Mouse (Mus musculus): Measurements from ENCODE around the gene Rer1. TPM values are rescaled to one million over a fixed set of nuclear protein-coding genes. Genes with fewer than 3 reads are reported as not detected.

Rer1 gene
- polyA plus RNA-seq, 1 experiment from 2014 or later = 129 TPM

DNA sequence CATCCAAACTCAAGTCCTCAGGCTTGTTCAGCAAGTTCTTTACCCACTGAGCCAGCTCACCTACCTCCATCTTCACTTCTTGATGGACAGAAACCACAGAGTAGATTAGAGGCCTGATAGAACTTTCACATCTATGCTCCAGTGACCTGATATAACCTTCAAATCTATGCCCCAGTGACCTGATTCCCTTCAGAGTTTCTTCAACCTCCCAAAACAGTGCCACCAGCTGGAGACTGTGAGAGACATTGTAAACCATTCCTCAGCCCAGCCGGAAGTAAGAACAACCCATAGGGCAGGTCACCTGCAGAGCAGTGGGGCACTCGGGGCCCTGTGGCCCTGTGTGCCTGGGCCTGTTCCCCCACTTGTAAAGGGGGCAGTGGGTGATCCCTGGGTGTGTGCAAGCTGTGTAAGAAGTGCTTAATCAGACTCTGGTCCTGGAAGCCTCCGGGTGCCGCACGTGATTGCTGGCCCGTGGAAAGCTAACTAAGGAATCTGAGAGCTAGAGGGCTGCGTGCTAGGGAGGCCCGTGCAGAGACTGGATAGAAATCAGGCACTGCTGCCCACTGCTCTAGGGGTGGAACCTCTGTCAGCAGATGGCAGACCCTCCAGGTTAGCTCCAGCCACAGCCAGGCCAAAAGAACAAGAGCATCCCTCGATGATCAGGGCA, 37.8 kb upstream of the Rer1 start:
- H3K9me3 ChIP-seq = no peaks in the 10 kb centered on the region
- no peak overlapping the region for H3K9ac ChIP-seq
- 82% methylated on average over 9 of the region's 9 CpGs for WGBS
- no peak overlapping the region for H3K4me3 ChIP-seq (replicated peaks)
- H3K27me3 ChIP-seq = no peaks in the 10 kb centered on the region
- no peak overlapping the region for H3K27ac ChIP-seq
- no peaks in the 10 kb centered on the region for H3K36me3 ChIP-seq (replicated peaks)
- no peak overlapping the region for H3K4me2 ChIP-seq
- no peak for ATAC-seq (ENCODE audit: low FRiP score)
- H3K4me1 ChIP-seq = peaks cover 28% of the 10 kb centered on the region

DNA sequence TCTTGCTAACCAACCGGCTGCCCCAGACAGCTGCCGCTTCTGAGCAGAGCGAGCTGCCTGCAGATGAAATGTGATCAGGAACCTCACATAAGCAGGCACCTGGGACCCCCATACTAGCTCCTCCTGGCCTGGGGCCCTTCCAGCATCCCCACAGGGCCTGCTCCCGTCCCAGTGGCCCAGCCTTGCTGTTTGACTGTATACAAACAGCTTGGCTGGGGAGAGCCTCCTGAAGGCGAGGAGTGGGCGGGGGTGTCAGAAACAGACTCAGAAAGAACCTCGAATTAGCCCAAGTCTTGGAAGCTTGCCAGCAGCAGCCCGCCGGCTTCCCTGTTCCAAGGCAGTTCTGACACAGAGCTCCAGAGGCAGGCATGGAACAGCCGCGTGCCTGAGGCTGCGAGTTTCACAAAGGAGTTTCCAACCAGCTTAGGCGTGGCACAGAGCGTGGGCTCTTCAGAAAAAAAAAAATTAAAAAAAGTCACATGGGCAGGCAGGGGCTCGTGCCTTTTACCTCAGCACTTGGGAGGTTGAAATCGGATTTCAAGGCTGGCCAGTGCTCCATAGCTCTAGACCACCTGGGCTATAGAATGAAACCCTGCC, 36.4 kb upstream of the Rer1 start:
- Histone ChIP-seq H3K9me3 (no peaks in the 10 kb centered on the region), H3K27ac (peak overlapping the region; percentile 89), H3K4me3 (replicated peaks) (no peak overlapping the region), H3K27me3 (no peaks in the 10 kb centered on the region), H3K9ac (peak overlapping the region; percentile 47; the same call in 1 of the 2 replicates), H3K4me2 (peak overlapping the region; percentile 17; the same call in 1 of the 2 replicates), H3K4me1 (peaks cover 35% of the 10 kb centered on the region), H3K36me3 (replicated peaks) (no peaks in the 10 kb centered on the region)
- 21% methylated on average over 16 of the region's 16 CpGs for WGBS
- ATAC-seq (ENCODE audit: low FRiP score) = peak; percentile 81

DNA sequence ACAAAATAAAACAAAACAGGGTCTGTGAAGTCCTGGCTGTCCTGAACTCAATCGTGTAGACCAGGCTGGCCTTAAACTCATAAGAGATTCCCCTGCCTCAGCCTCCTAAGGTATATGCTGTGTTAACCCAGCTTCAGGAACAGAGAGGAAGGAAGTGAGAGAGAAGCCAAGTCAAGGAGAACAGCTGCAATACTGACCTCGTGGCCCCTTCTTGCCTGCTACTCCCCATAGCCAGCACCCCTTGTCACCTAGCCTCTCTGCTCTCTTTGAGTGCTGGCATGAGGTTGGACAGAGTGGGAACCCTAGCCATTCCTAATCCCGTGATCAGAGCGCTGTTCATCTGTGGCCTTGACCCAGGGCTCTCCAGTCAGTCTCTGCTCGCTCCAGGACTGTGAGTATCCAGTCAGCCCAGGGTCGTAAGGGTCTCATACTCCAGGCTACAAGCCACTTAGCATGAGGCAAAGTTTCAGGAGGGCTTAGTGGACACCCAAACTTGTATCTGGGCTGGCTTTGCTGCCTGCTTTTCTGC, 35.8 kb upstream of the Rer1 start:
- H3K9ac ChIP-seq = peak overlapping the region; percentile 47; the same call in 1 of the 2 replicates
- ATAC-seq (ENCODE audit: low FRiP score) = no peak; the same call in 1 of the 2 replicates
- peak overlapping the region; percentile 89 for H3K27ac ChIP-seq
- 85% methylated on average over 6 of the region's 6 CpGs for WGBS
- 0 out of 2 replicates have a peak, but pooled peaks cover 4% of the 10 kb centered on the region for H3K27me3 ChIP-seq
- H3K9me3 ChIP-seq = no peaks in the 10 kb centered on the region
- no peak overlapping the region for H3K4me3 ChIP-seq (replicated peaks)
- no peaks in the 10 kb centered on the region for H3K36me3 ChIP-seq (replicated peaks)
- peak overlapping the region; percentile 17; the same call in 1 of the 2 replicates for H3K4me2 ChIP-seq
- H3K4me1 ChIP-seq = peaks cover 31% of the 10 kb centered on the region

DNA sequence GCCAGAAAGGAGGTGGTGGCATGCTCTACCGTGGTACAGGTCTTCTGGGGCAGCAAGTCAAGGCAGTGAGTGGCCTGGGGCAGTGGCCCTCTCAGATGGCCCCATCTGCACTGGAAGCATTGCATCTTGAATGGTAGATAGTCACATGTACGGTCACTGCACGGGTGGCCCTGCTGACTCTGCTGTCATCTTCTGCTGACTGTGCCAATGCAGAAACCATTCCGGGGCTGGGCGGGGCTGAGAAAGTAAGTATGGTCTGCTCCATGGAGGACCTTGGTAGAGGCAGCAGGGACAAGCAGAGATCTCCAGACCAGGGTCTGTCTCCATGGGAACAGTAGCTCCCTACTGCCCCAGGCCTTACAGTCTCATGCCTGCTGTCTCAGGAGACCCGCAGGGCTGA, 35.0 kb upstream of the Rer1 start:
- Histone ChIP-seq H3K9me3 (no peaks in the 10 kb centered on the region), H3K27me3 (0 out of 2 replicates have a peak, but pooled peaks cover 4% of the 10 kb centered on the region), H3K27ac (no peak overlapping the region), H3K4me1 (peaks cover 24% of the 10 kb centered on the region), H3K9ac (no peak overlapping the region), H3K4me2 (no peak overlapping the region), H3K36me3 (replicated peaks) (no peaks in the 10 kb centered on the region), H3K4me3 (replicated peaks) (no peak overlapping the region)
- 95% methylated on average over 6 of the region's 6 CpGs for WGBS
- ATAC-seq (ENCODE audit: low FRiP score) = no peak

DNA sequence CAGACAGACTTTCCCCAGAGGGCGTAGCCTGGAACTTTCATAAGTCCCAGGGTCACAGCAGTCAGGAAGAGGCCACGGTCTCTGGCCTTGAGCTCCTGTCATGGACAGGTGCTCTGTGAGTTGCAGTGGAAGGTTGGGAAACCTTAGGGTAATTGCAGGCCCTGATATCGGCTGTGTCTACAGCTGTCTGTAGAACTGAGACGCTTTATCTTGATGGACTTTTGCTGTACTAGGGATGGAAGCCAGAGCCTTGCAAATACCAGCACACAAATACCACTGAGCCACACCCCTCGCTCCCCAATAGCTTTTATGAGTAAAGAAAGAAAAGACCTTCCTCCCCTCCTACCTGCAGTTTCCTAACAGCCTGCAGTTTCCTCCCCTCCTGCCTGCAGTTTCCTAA, 34.4 kb upstream of the Rer1 start:
- Histone ChIP-seq H3K36me3 (replicated peaks) (no peaks in the 10 kb centered on the region), H3K4me3 (replicated peaks) (no peak overlapping the region), H3K4me2 (no peak overlapping the region), H3K9ac (no peak overlapping the region), H3K9me3 (no peaks in the 10 kb centered on the region), H3K4me1 (peaks cover 24% of the 10 kb centered on the region), H3K27me3 (0 out of 2 replicates have a peak, but pooled peaks cover 4% of the 10 kb centered on the region), H3K27ac (no peak overlapping the region)
- no peak for ATAC-seq (ENCODE audit: low FRiP score)
- 84% methylated on average over 5 of the region's 5 CpGs for WGBS

DNA sequence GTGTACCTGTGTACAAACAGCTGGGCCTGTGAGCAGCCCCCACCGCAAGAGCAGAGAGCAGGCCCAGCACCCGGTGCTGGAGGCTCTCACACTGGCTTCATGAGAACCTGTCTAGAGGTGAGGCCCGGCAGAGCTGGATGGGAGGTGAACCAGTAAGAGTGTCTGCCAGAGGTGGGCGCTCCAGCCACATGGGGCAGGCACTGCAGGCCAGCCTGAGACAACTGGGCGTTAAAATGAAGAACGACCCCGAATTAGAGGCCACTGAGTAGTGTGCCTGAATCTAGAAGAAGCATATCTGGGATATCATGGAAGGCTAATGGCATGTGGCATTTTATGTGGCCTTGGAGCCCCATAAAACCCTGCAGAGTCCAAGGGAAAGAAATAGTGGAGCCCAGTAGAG, 33.9 kb upstream of the Rer1 start:
- Histone ChIP-seq H3K9ac (no peak overlapping the region), H3K27me3 (0 out of 2 replicates have a peak, but pooled peaks cover 4% of the 10 kb centered on the region), H3K4me3 (replicated peaks) (no peak overlapping the region), H3K36me3 (replicated peaks) (no peaks in the 10 kb centered on the region), H3K9me3 (no peaks in the 10 kb centered on the region), H3K4me2 (no peak overlapping the region), H3K4me1 (peaks cover 24% of the 10 kb centered on the region), H3K27ac (no peak overlapping the region)
- 91% methylated on average over 7 of the region's 7 CpGs for WGBS
- no peak for ATAC-seq (ENCODE audit: low FRiP score)

DNA sequence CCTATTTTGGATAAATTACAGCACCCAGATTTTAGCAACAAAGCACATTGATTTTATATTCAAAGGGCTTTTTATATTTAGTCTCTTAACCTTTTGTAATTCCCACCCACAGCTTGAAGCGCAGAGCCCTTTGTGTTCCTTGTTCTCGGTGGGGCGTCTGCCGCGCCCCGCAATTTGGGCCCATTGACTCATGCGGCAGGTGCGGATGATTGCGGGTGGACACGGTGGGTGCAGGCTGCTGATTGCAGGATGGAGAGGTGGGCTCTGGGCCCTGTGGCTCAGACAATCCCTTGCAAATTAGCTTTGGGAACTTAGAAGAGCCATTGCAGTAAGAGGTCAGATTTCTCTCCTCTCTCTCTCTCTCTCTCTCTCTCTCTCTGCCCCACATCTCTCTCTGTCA, 32.1 kb upstream of the Rer1 start:
- Histone ChIP-seq H3K27ac (peak overlapping the region; percentile 43), H3K36me3 (replicated peaks) (no peaks in the 10 kb centered on the region), H3K9ac (no peak overlapping the region), H3K27me3 (0 out of 2 replicates have a peak, but pooled peaks cover 4% of the 10 kb centered on the region), H3K4me2 (no peak overlapping the region; the same call in 1 of the 2 replicates), H3K4me1 (peaks cover 25% of the 10 kb centered on the region), H3K9me3 (no peaks in the 10 kb centered on the region), H3K4me3 (replicated peaks) (no peak overlapping the region)
- no peak for ATAC-seq (ENCODE audit: low FRiP score)
- WGBS = 54% methylated on average over 10 of the region's 10 CpGs

DNA sequence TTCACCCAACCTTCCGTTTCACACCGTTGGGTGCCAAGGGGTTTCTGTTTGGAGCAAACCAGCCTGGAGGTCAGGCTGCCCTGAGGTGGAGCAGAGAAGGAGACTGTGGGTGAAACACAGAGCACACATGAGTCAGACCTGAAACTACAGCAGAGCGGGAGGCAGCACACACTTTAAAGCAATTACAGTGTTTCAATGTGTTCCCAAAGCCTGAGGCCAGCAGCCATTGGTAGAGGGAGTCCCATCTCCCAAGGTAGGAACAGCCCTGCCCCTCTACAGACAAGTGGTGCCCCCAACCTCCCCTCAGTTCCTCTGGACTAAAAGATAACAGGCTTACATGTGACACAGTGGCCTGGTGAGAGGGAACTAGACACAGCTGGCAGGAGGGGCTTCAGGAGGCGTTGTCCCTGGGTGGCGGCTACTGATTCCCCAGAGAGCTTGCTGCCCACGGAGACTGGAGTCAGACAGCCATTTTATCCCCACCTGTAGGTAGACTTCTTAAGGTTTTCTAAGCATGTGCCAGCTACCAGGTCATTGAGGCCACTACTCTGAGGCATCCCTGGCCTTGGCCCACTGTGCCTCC, 31.3 kb upstream of the Rer1 start:
- Histone ChIP-seq H3K27me3 (0 out of 2 replicates have a peak, but pooled peaks cover 4% of the 10 kb centered on the region), H3K9ac (no peak overlapping the region), H3K4me3 (replicated peaks) (no peak overlapping the region), H3K9me3 (no peaks in the 10 kb centered on the region), H3K27ac (no peak overlapping the region), H3K4me2 (no peak overlapping the region), H3K36me3 (replicated peaks) (no peaks in the 10 kb centered on the region), H3K4me1 (peaks cover 17% of the 10 kb centered on the region)
- 81% methylated on average over 6 of the region's 6 CpGs for WGBS
- ATAC-seq (ENCODE audit: low FRiP score) = no peak

DNA sequence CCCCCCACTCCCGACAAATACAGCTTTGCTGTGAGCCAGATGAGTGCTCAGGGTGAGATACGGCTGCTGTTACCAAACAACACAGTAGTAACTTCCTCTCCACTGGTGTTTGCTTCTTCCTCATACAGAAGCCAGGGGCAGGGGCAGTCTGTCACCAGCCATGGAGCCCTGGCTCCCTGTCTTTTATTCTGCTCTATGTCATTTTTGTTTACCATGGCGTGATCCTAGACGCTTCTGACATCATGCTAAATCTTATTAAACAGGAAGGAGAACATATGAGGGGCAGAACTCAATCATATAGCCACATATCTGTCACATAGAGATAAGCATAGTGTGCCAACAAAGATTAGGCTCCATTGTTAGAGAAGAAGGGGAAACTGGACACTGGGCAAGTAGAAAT, 30.4 kb upstream of the Rer1 start:
- no peak overlapping the region for H3K27ac ChIP-seq
- no peak overlapping the region for H3K4me2 ChIP-seq
- no peaks in the 10 kb centered on the region for H3K9me3 ChIP-seq
- peaks cover 9% of the 10 kb centered on the region for H3K4me1 ChIP-seq
- 0 out of 2 replicates have a peak, but pooled peaks cover 4% of the 10 kb centered on the region for H3K27me3 ChIP-seq
- no peak for ATAC-seq (ENCODE audit: low FRiP score)
- H3K36me3 ChIP-seq (replicated peaks) = no peaks in the 10 kb centered on the region
- no peak overlapping the region for H3K9ac ChIP-seq
- H3K4me3 ChIP-seq (replicated peaks) = no peak overlapping the region
- WGBS = 91% methylated on average over 4 of the region's 4 CpGs

DNA sequence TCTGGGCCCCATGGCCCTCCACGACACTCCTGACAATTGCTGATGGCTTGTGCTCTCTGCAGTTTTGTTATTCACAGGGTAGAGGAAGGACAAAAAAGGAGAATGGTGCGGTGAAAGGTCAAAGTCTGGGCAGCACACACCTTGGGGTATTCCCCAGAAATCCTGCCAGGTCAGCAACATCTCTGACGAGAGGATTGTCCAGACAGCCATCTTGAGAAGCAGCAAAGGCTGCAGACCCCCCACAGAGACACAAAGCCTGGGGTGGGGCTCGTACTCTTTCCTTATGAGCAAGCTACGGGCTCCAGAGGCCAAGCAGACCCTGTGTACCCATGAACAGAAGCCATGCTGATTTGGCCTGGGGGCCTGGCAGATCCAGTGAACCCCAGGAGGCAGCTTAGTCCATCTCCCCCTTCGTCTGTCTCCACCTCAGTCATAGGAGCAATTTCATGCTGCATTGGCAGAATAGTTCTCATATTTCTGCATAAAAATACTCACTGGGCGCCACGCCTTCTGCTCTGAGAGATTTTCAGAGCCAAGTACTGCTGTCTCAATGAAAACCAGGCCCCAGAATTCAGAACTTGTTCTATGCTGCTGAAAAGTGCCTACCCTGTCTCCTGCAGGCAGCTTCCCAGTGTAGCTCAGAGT, 27.7 kb upstream of the Rer1 start:
- no peak overlapping the region for H3K4me2 ChIP-seq
- peaks cover 9% of the 10 kb centered on the region for H3K4me1 ChIP-seq
- H3K36me3 ChIP-seq (replicated peaks) = no peaks in the 10 kb centered on the region
- no peak overlapping the region for H3K4me3 ChIP-seq (replicated peaks)
- 69% methylated on average over 8 of the region's 8 CpGs for WGBS
- 0 out of 2 replicates have a peak overlapping the region, but pooled peaks have one; percentile 5 for H3K27ac ChIP-seq
- 0 out of 2 replicates have a peak, but pooled peaks cover 4% of the 10 kb centered on the region for H3K27me3 ChIP-seq
- no peak overlapping the region for H3K9ac ChIP-seq
- no peak for ATAC-seq (ENCODE audit: low FRiP score)
- no peaks in the 10 kb centered on the region for H3K9me3 ChIP-seq

DNA sequence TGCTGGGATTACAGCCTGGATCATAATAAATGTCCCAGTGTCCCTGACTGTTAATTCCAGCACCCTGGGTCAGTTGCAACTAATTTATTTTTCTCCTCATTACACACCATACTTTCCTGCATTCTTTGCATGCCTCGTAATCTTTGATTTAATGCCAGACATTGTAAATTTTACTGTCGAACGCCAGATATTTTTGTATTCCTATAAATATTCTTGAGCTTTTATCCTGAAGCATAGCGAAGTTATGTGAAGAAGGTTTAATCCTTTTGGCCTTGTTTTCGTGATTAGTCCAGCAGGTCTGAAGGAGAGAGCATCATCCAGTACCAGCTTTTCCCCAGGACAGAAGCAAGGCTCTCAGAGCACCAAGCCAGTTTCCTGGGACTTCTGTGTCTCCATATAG, 23.3 kb upstream of the Rer1 start:
- WGBS = 89% methylated on average over 5 of the region's 5 CpGs
- no peak for ATAC-seq (ENCODE audit: low FRiP score)
- no peak overlapping the region for H3K9ac ChIP-seq

DNA sequence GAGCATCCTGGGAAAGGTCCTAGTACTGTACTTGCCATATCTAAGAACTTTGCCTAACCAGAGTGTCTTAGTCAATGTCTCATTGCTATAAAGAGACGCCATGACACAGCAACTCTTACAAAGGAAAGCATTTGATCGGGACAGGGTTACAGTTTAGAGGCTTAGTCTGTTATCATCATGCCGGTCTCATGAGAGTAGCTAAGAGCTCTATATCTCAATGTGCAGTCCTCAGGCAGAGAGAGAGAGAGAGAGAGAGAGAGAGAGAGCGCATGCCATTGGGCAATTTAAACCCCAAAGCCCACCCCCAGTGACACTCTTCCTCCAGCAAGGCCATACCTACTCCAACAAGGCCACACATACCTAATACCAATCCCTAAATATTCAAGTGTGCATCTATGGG, 21.7 kb upstream of the Rer1 start:
- no peaks in the 10 kb centered on the region for H3K36me3 ChIP-seq (replicated peaks)
- WGBS = 92% methylated on average over 4 of the region's 4 CpGs
- H3K4me2 ChIP-seq = no peak overlapping the region
- no peaks in the 10 kb centered on the region for H3K27me3 ChIP-seq
- no peak overlapping the region for H3K4me3 ChIP-seq (replicated peaks)
- H3K4me1 ChIP-seq = no peaks in the 10 kb centered on the region
- ATAC-seq (ENCODE audit: low FRiP score) = no peak
- no peak overlapping the region for H3K27ac ChIP-seq
- no peaks in the 10 kb centered on the region for H3K9me3 ChIP-seq
- no peak overlapping the region for H3K9ac ChIP-seq

More for the DNA sequence above, 23.3 kb upstream of the Rer1 start:
- Histone ChIP-seq H3K4me2 (no peak overlapping the region), H3K4me1 (0 out of 2 replicates have a peak, but pooled peaks cover 2% of the 10 kb centered on the region), H3K27ac (no peak overlapping the region), H3K36me3 (replicated peaks) (no peaks in the 10 kb centered on the region), H3K27me3 (no peaks in the 10 kb centered on the region), H3K4me3 (replicated peaks) (no peak overlapping the region), H3K9me3 (no peaks in the 10 kb centered on the region)
